Mouse (Mus musculus): ENCODE measurements around the gene Bpifb9b. TPM values are rescaled to one million over a fixed set of nuclear protein-coding genes. Genes with fewer than 3 reads are reported as not detected.
"Not testable (repeated sequence)": the region's sequence is repeated elsewhere in the genome, so short reads cannot be mapped to it uniquely, and the experiment has no call there.

Gene Bpifb9b
- polyA plus RNA-seq, 1 experiment: not detected

- Histone ChIP-seq H3K36me3 (ENCODE audit: control insufficient read depth, insufficient read depth, low read length) (no peaks in the 10 kb centered on the region), H3K4me1 (ENCODE audit: control insufficient read depth, insufficient read depth, low read length) (no peaks in the 10 kb centered on the region), H3K27ac (ENCODE audit: control insufficient read depth, insufficient read depth, low read depth, low read length) (no peak overlapping the region), H3K27me3 (ENCODE audit: control insufficient read depth, insufficient read depth, low read length) (no peaks in the 10 kb centered on the region), H3K4me3 (ENCODE audit: control insufficient read depth, low read depth, low read length) (no peak overlapping the region)
- TF ChIP-seq POLR2A (IDR thresholded peaks at IDR 0.05; ENCODE audit: control insufficient read depth, low read depth, low read length): no peak
- no peak for TF ChIP-seq CTCF (IDR thresholded peaks at IDR 0.05; ENCODE audit: control insufficient read depth, insufficient read depth, insufficient replicate concordance, low read depth, low read length)
Measured at GRCm38 (mm10) chr2:154326852-154327251, 19.8 kb downstream of the Bpifb9b start.

GRCm38 (mm10) chr2:154335572-154335971 is 28.5 kb downstream of the Bpifb9b start:
- Histone ChIP-seq H3K27ac (ENCODE audit: control insufficient read depth, insufficient read depth, low read depth, low read length) (no peak overlapping the region), H3K27me3 (ENCODE audit: control insufficient read depth, insufficient read depth, low read length) (no peaks in the 10 kb centered on the region), H3K4me1 (ENCODE audit: control insufficient read depth, insufficient read depth, low read length) (no peaks in the 10 kb centered on the region), H3K4me3 (ENCODE audit: control insufficient read depth, low read depth, low read length) (no peak overlapping the region), H3K36me3 (ENCODE audit: control insufficient read depth, insufficient read depth, low read length) (no peaks in the 10 kb centered on the region)
- no peak for TF ChIP-seq CTCF (IDR thresholded peaks at IDR 0.05; ENCODE audit: control insufficient read depth, insufficient read depth, insufficient replicate concordance, low read depth, low read length)
- no peak for TF ChIP-seq POLR2A (IDR thresholded peaks at IDR 0.05; ENCODE audit: control insufficient read depth, low read depth, low read length)

- Histone ChIP-seq H3K27ac (ENCODE audit: control insufficient read depth, insufficient read depth, low read depth, low read length) (no peak overlapping the region), H3K27me3 (ENCODE audit: control insufficient read depth, insufficient read depth, low read length) (no peaks in the 10 kb centered on the region), H3K4me1 (ENCODE audit: control insufficient read depth, insufficient read depth, low read length) (no peaks in the 10 kb centered on the region), H3K4me3 (ENCODE audit: control insufficient read depth, low read depth, low read length) (no peak overlapping the region), H3K36me3 (ENCODE audit: control insufficient read depth, insufficient read depth, low read length) (no peaks in the 10 kb centered on the region; the same call in 1 of the 2 replicates)
- TF ChIP-seq CTCF (IDR thresholded peaks at IDR 0.05; ENCODE audit: control insufficient read depth, insufficient read depth, insufficient replicate concordance, low read depth, low read length) (no peak), POLR2A (IDR thresholded peaks at IDR 0.05; ENCODE audit: control insufficient read depth, low read depth, low read length) (no peak)
Measured at GRCm38 (mm10) chr2:154338161-154338560, 31.1 kb downstream of the Bpifb9b start.

GRCm38 (mm10) chr2:154339356-154339755 is 32.3 kb downstream of the Bpifb9b start:
- no peak overlapping the region for H3K4me3 ChIP-seq (ENCODE audit: control insufficient read depth, low read depth, low read length)
- H3K27ac ChIP-seq (ENCODE audit: control insufficient read depth, insufficient read depth, low read depth, low read length): no peak overlapping the region
- H3K27me3 ChIP-seq (ENCODE audit: control insufficient read depth, insufficient read depth, low read length): no peaks in the 10 kb centered on the region
- H3K4me1 ChIP-seq (ENCODE audit: control insufficient read depth, insufficient read depth, low read length): no peaks in the 10 kb centered on the region
- H3K36me3 ChIP-seq (ENCODE audit: control insufficient read depth, insufficient read depth, low read length): peaks cover 4% of the 10 kb centered on the region; the same call in 1 of the 2 replicates
- TF ChIP-seq CTCF (IDR thresholded peaks at IDR 0.05; ENCODE audit: control insufficient read depth, insufficient read depth, insufficient replicate concordance, low read depth, low read length): no peak
- TF ChIP-seq POLR2A (IDR thresholded peaks at IDR 0.05; ENCODE audit: control insufficient read depth, low read depth, low read length): no peak

- H3K27ac ChIP-seq (ENCODE audit: control insufficient read depth, insufficient read depth, low read depth, low read length): no peak overlapping the region
- H3K4me3 ChIP-seq (ENCODE audit: control insufficient read depth, low read depth, low read length): no peak overlapping the region
- peaks cover 6% of the 10 kb centered on the region for H3K36me3 ChIP-seq (ENCODE audit: control insufficient read depth, insufficient read depth, low read length)
- no peaks in the 10 kb centered on the region; the same call in 1 of the 2 replicates for H3K4me1 ChIP-seq (ENCODE audit: control insufficient read depth, insufficient read depth, low read length)
- no peak for TF ChIP-seq CTCF (IDR thresholded peaks at IDR 0.05; ENCODE audit: control insufficient read depth, insufficient read depth, insufficient replicate concordance, low read depth, low read length)
- no peak for TF ChIP-seq POLR2A (IDR thresholded peaks at IDR 0.05; ENCODE audit: control insufficient read depth, low read depth, low read length)
- no peaks in the 10 kb centered on the region for H3K27me3 ChIP-seq (ENCODE audit: control insufficient read depth, insufficient read depth, low read length)
Measured at GRCm38 (mm10) chr2:154348152-154348551, 41.1 kb downstream of the Bpifb9b start.

- not testable (repeated sequence) for H3K27ac ChIP-seq (ENCODE audit: control insufficient read depth, insufficient read depth, low read depth, low read length); H3K4me1 ChIP-seq (ENCODE audit: control insufficient read depth, insufficient read depth, low read length); H3K27me3 ChIP-seq (ENCODE audit: control insufficient read depth, insufficient read depth, low read length); H3K4me3 ChIP-seq (ENCODE audit: control insufficient read depth, low read depth, low read length); H3K36me3 ChIP-seq (ENCODE audit: control insufficient read depth, insufficient read depth, low read length)
Measured at GRCm38 (mm10) chr2:154354000-154354425, 47.0 kb downstream of the Bpifb9b start.

- Histone ChIP-seq H3K4me1 (ENCODE audit: control insufficient read depth, insufficient read depth, low read length) (no peaks in the 10 kb centered on the region), H3K27ac (ENCODE audit: control insufficient read depth, insufficient read depth, low read depth, low read length) (no peak overlapping the region), H3K36me3 (ENCODE audit: control insufficient read depth, insufficient read depth, low read length) (peaks cover 5% of the 10 kb centered on the region), H3K27me3 (ENCODE audit: control insufficient read depth, insufficient read depth, low read length) (no peaks in the 10 kb centered on the region), H3K4me3 (ENCODE audit: control insufficient read depth, low read depth, low read length) (no peak overlapping the region)
- no peak for TF ChIP-seq POLR2A (IDR thresholded peaks at IDR 0.05; ENCODE audit: control insufficient read depth, low read depth, low read length)
- no peak for TF ChIP-seq CTCF (IDR thresholded peaks at IDR 0.05; ENCODE audit: control insufficient read depth, insufficient read depth, insufficient replicate concordance, low read depth, low read length)
Measured at GRCm38 (mm10) chr2:154367510-154367909, 60.5 kb downstream of the Bpifb9b start.

Other genes with a start within 250 kb of the Bpifb9b start
- 195 and 226 TPM in 2 replicates for gene Bpifa3, start 176.9 kb upstream of the Bpifb9b start, polyA plus RNA-seq (2012; rRNA removed)
- 0.83 and 0.93 TPM in 2 replicates for gene Bpifa1, start 164.3 kb upstream of the Bpifb9b start, polyA plus RNA-seq (2012; rRNA removed)
- gene Bpifa5, start 144.6 kb upstream of the Bpifb9b start, polyA plus RNA-seq (2012; rRNA removed): not detected in 2 replicates
- 0.37 and 0.42 TPM in 2 replicates for gene Bpifb1, start 116.4 kb upstream of the Bpifb9b start, polyA plus RNA-seq (2012; rRNA removed)
- gene Bpifb5, start 83.5 kb upstream of the Bpifb9b start, polyA plus RNA-seq (2012; rRNA removed): 12.7 and 14.1 TPM in 2 replicates
- not detected in 2 replicates for gene Bpifb9a, start 49.4 kb upstream of the Bpifb9b start, polyA plus RNA-seq (2012; rRNA removed)
- 3.1 and 5.0 TPM in 2 replicates for gene Cdk5rap1, start 65.8 kb downstream of the Bpifb9b start, polyA plus RNA-seq (2012; rRNA removed)
- 5.7 and 7.2 TPM in 2 replicates for gene Snta1, start 100.9 kb downstream of the Bpifb9b start, polyA plus RNA-seq (2012; rRNA removed)
- 10.2 and 12.6 TPM in 2 replicates for gene Cbfa2t2, start 129.3 kb downstream of the Bpifb9b start, polyA plus RNA-seq (2012; rRNA removed)
- 828 and 1,092 TPM in 2 replicates for gene 1700003F12Rik, start 239.9 kb downstream of the Bpifb9b start, polyA plus RNA-seq (2012; rRNA removed)
- gene Actl10, start 244.5 kb downstream of the Bpifb9b start, polyA plus RNA-seq (2012; rRNA removed): 39.7 and 44.2 TPM in 2 replicates